Mouse (Mus musculus) embryonic fibroblast, embryonic 13.5 days (primary cell): Measurements from ENCODE around the gene Zfp341. TPM values are rescaled to one million over a fixed set of nuclear protein-coding genes. Genes with fewer than 3 reads are reported as not detected.

Source experiments
- H3K27ac ChIP-seq: 2 replicates; pipeline ENCODE4 v1.5.1; 2012; ENCODE audit warnings: low read length, control low read depth, inconsistent platforms; ENCODE audit not compliant: insufficient read depth
- H3K4me1 ChIP-seq: 2 replicates; pipeline ENCODE4 v1.6.1; 2011; ENCODE audit warnings: low read length; ENCODE audit not compliant: control insufficient read depth, insufficient read depth
- H3K4me3 ChIP-seq: 2 replicates; pipeline ENCODE4 v1.5.1; 2011; ENCODE audit warnings: mild to moderate bottlenecking, control low read depth, low read length; ENCODE audit not compliant: insufficient read depth
- CTCF ChIP-seq: IDR thresholded peaks from 2 replicates; pipeline ENCODE4 v1.5.1; 2011; ENCODE audit warnings: mild to moderate bottlenecking, control low read depth, low read length, moderate library complexity, borderline replicate concordance; ENCODE audit not compliant: insufficient read depth
- POLR2A ChIP-seq: IDR thresholded peaks from 2 replicates; pipeline ENCODE4 v1.6.1; 2011; ENCODE audit warnings: low read depth, mild to moderate bottlenecking, control low read depth, low read length, moderate library complexity
- polyA plus RNA-seq: library from polyadenylated mRNA; stranded (reverse); fragments of >200 nt; gene quantifications from 2 replicates; pipeline ENCODE4 v1.2.4, GENCODE M21; 2011; ENCODE audit warnings: low read depth; ENCODE audit not compliant: missing spikeins, insufficient read length

The Zfp341 gene
- polyA plus RNA-seq, 1 experiment: 1.8 TPM

GRCm38 (mm10) chr2:154685772-154686171 lies 72.7 kb downstream of the Zfp341 start:
- H3K4me3 ChIP-seq: no peak overlapping the region
- no peaks in the 10 kb centered on the region for H3K4me1 ChIP-seq
- no peak overlapping the region for H3K27ac ChIP-seq
- TF ChIP-seq POLR2A: no peak
- TF ChIP-seq CTCF: no peak

GRCm38 (mm10) chr2:154686819-154687218 lies 73.7 kb downstream of the Zfp341 start:
- no peak for TF ChIP-seq POLR2A
- no peak for TF ChIP-seq CTCF
- no peaks in the 10 kb centered on the region for H3K4me1 ChIP-seq
- no peak overlapping the region for H3K4me3 ChIP-seq
- no peak overlapping the region for H3K27ac ChIP-seq

- Histone ChIP-seq H3K4me1 (no peaks in the 10 kb centered on the region), H3K27ac (no peak overlapping the region), H3K4me3 (no peak overlapping the region)
- TF ChIP-seq POLR2A (no peak), CTCF (no peak)
These were observed 76.3 kb downstream of the Zfp341 start for GRCm38 (mm10) chr2:154689391-154689790.

GRCm38 (mm10) chr2:154690959-154691358 lies 77.9 kb downstream of the Zfp341 start:
- TF ChIP-seq CTCF (no peak), POLR2A (no peak)
- H3K4me3 ChIP-seq: no peak overlapping the region
- no peak overlapping the region for H3K27ac ChIP-seq
- H3K4me1 ChIP-seq: no peaks in the 10 kb centered on the region

- no peak for TF ChIP-seq CTCF
- TF ChIP-seq POLR2A: no peak
- Histone ChIP-seq H3K4me3 (no peak overlapping the region), H3K27ac (no peak overlapping the region), H3K4me1 (no peaks in the 10 kb centered on the region)
These were observed 80.3 kb downstream of the Zfp341 start for GRCm38 (mm10) chr2:154693186-154693940.

- Histone ChIP-seq H3K4me3 (no peak overlapping the region), H3K4me1 (no peaks in the 10 kb centered on the region), H3K27ac (no peak overlapping the region)
- TF ChIP-seq CTCF (no peak), POLR2A (no peak)
These were observed 80.8 kb downstream of the Zfp341 start for GRCm38 (mm10) chr2:154693941-154694256.

GRCm38 (mm10) chr2:154695690-154696089 lies 82.6 kb downstream of the Zfp341 start:
- TF ChIP-seq CTCF (no peak), POLR2A (no peak)
- no peak overlapping the region for H3K4me3 ChIP-seq
- H3K4me1 ChIP-seq: no peaks in the 10 kb centered on the region
- H3K27ac ChIP-seq: no peak overlapping the region

Other genes starting within 250 kb of the Zfp341 start
- 9.3 and 10.0 TPM in 2 replicates for gene Cdk5rap1, start 240.3 kb upstream of the Zfp341 start, polyA plus RNA-seq
- gene Snta1, start 205.2 kb upstream of the Zfp341 start, polyA plus RNA-seq: 17.1 and 18.5 TPM in 2 replicates
- gene Cbfa2t2, start 176.8 kb upstream of the Zfp341 start, polyA plus RNA-seq: 36.8 and 47.6 TPM in 2 replicates
- 1.9 TPM in 1 of 2 replicates, not detected in the other for gene 1700003F12Rik, start 66.2 kb upstream of the Zfp341 start, polyA plus RNA-seq
- gene Actl10, start 61.5 kb upstream of the Zfp341 start, polyA plus RNA-seq: not detected in 2 replicates
- gene Necab3, start 54.4 kb upstream of the Zfp341 start, polyA plus RNA-seq: 0.85 and 1.5 TPM in 2 replicates
- gene E2f1, start 43.4 kb upstream of the Zfp341 start, polyA plus RNA-seq: 21.5 and 24.3 TPM in 2 replicates
- 11.8 and 13.2 TPM in 2 replicates for gene Pxmp4, start 9.6 kb upstream of the Zfp341 start, polyA plus RNA-seq
- not detected in 2 replicates for gene 4930519P11Rik, start 140 bp downstream of the Zfp341 start, polyA plus RNA-seq
- gene Chmp4b, start 38.4 kb downstream of the Zfp341 start, polyA plus RNA-seq: 150 and 153 TPM in 2 replicates
- not detected in 2 replicates for gene Gm14214, start 156.7 kb downstream of the Zfp341 start, polyA plus RNA-seq
- 137 and 168 TPM in 2 replicates for gene Raly, start 177.8 kb downstream of the Zfp341 start, polyA plus RNA-seq
- not detected in 2 replicates for gene a, start 178.1 kb downstream of the Zfp341 start, polyA plus RNA-seq